Mouse (Mus musculus) MEL (cell line): ENCODE results near the gene Ccdc173.

Experiments used
- CTCF ChIP-seq, 3 experiments: IDR thresholded peaks in 2 of 3; conservative IDR thresholded peaks in 1 of 3; 2 replicates each; pipeline ENCODE4 v1.5.1; 2011 to 2012; ENCODE audit warnings: low read length in 3 of 3, low read depth in 2 of 3, mild to moderate bottlenecking in 2 of 3, improper control_type of control experiment in 1 of 3, inconsistent platforms in 1 of 3, mixed read lengths in 1 of 3, moderate library complexity in 1 of 3; ENCODE audit not compliant: control insufficient read depth in 1 of 3, insufficient read depth in 1 of 3, poor library complexity in 1 of 3, severe bottlenecking in 1 of 3
- EP300 ChIP-seq, 2 experiments: IDR thresholded peaks; 2 replicates each; pipeline ENCODE4 v1.6.1; 2011; ENCODE audit warnings: improper control_type of control experiment in 2 of 2, low read length in 2 of 2, low read depth in 1 of 2, mild to moderate bottlenecking in 1 of 2
- ETS1 ChIP-seq: IDR thresholded peaks from 2 replicates; pipeline ENCODE4 v1.6.1; 2012; ENCODE audit warnings: low read depth, mild to moderate bottlenecking, inconsistent platforms, low read length, improper control_type of control experiment, moderate library complexity
- GATA1 ChIP-seq: IDR thresholded peaks from 2 replicates; pipeline ENCODE4 v1.6.1; 2011; ENCODE audit warnings: low read depth, low read length, improper control_type of control experiment
- HCFC1 ChIP-seq: IDR thresholded peaks from 2 replicates; pipeline ENCODE4 v1.6.1; 2012; ENCODE audit warnings: low read depth, mild to moderate bottlenecking, inconsistent platforms, low read length, improper control_type of control experiment, moderate library complexity
- MAX ChIP-seq: IDR thresholded peaks from 2 replicates; pipeline ENCODE4 v1.6.1; 2011; ENCODE audit warnings: low read length, improper control_type of control experiment
- POLR2A ChIP-seq, 2 experiments: IDR thresholded peaks; 2 replicates each; pipeline ENCODE4 v1.6.1; 2011 to 2012; ENCODE audit warnings: low read length in 2 of 2, mild to moderate bottlenecking in 2 of 2, control low read depth in 1 of 2, improper control_type of control experiment in 1 of 2, low read depth in 1 of 2, moderate library complexity in 1 of 2; ENCODE audit not compliant: control insufficient read depth in 1 of 2, insufficient read depth in 1 of 2, poor library complexity in 1 of 2
- SIN3A ChIP-seq: IDR thresholded peaks from 2 replicates; pipeline ENCODE4 v1.6.1; 2012; ENCODE audit warnings: low read length, improper control_type of control experiment, inconsistent platforms
- SMC3 ChIP-seq: IDR thresholded peaks from 2 replicates; pipeline ENCODE4 v1.6.1; 2011; ENCODE audit warnings: low read depth, low read length, improper control_type of control experiment
- USF1 ChIP-seq: IDR thresholded peaks from 2 replicates; pipeline ENCODE4 v1.6.1; 2014; ENCODE audit warnings: low read depth, mild to moderate bottlenecking, inconsistent platforms, low read length, improper control_type of control experiment, moderate library complexity
- ZC3H11A ChIP-seq: IDR thresholded peaks from 2 replicates; pipeline ENCODE4 v1.6.1; 2012; ENCODE audit warnings: low read depth, mild to moderate bottlenecking, inconsistent platforms, low read length, improper control_type of control experiment
- ZKSCAN1 ChIP-seq: IDR thresholded peaks from 2 replicates; pipeline ENCODE4 v1.6.1; 2012; ENCODE audit warnings: low read depth, mild to moderate bottlenecking, inconsistent platforms, low read length, improper control_type of control experiment, moderate library complexity

GRCm38 (mm10) chr2:69763340-69763739 is 26.0 kb downstream of the Ccdc173 start:
- TF ChIP-seq ZC3H11A (no peak), POLR2A (IDR thresholded peaks at IDR 0.05; ENCODE audit: control insufficient read depth in 1 of 2, insufficient read depth in 1 of 2, low read depth in 1 of 2, low read length in 2 of 2, poor library complexity in 1 of 2) (no peak), CTCF (IDR thresholded peaks at IDR 0.05 in 2 of 3, conservative IDR thresholded peaks at IDR 0.05 in 1 of 3; ENCODE audit: control insufficient read depth in 1 of 3, insufficient read depth in 1 of 3, low read depth in 2 of 3, low read length in 3 of 3, poor library complexity in 1 of 3, severe bottlenecking in 1 of 3) (no peak), MAX (no peak), USF1 (no peak), HCFC1 (no peak), EP300 (IDR thresholded peaks at IDR 0.05; ENCODE audit: low read depth in 1 of 2, low read length in 2 of 2) (no peak), SMC3 (no peak), SIN3A (no peak), ZKSCAN1 (no peak), ETS1 (no peak), GATA1 (no peak)
